Mouse (Mus musculus) liver, embryonic 11.5 days (tissue): ENCODE measurements around the gene Smim4. TPM values are rescaled to one million over a fixed set of nuclear protein-coding genes. Genes with fewer than 3 reads are reported as not detected.
A peak's percentile ranks its signal among the peaks of the same experiment; 100 is the strongest.

Source experiments
- ATAC-seq: fragments of 200-750 bp; cut with Nextera tagmentation; replicated peaks from 2 replicates; pipeline ENCODE4 v1.8.0; 2017; ENCODE audit warnings: moderate number of reproducible peaks, mild to moderate bottlenecking, moderate TSS enrichment, moderate library complexity; ENCODE audit not compliant: low FRiP score
- DNase-seq: peaks from one replicate; pipeline ENCODE4 v3.0.0-alpha.2; 2017; ENCODE audit warnings: low spot score
- H3K27ac ChIP-seq: fragments of 300-500 bp; sonication (generic); 2 replicates; pipeline ENCODE4 v1.5.1; 2014; ENCODE audit warnings: mild to moderate bottlenecking, low read depth, low read length, control low read depth
- H3K27me3 ChIP-seq: fragments of 300-500 bp; sonication (generic); replicated peaks from 2 replicates; pipeline ENCODE4 v1.6.1; 2014; ENCODE audit warnings: low read length, mixed read lengths; ENCODE audit not compliant: control insufficient read depth, insufficient read depth
- H3K36me3 ChIP-seq: fragments of 300-500 bp; sonication (generic); 2 replicates; pipeline ENCODE4 v1.6.1; 2014; ENCODE audit warnings: mild to moderate bottlenecking, low read length, moderate library complexity, mixed read lengths; ENCODE audit not compliant: control insufficient read depth, insufficient read depth
- H3K4me1 ChIP-seq: fragments of 300-500 bp; sonication (generic); replicated peaks from 2 replicates; pipeline ENCODE4 v1.6.1; 2014; ENCODE audit warnings: low read length, mixed read lengths; ENCODE audit not compliant: control insufficient read depth, insufficient read depth
- H3K4me2 ChIP-seq: fragments of 300-500 bp; sonication (generic); 2 replicates; pipeline ENCODE4 v1.6.1; 2014; ENCODE audit warnings: mild to moderate bottlenecking, control low read depth, moderate library complexity
- H3K4me3 ChIP-seq: fragments of 300-500 bp; sonication (generic); 2 replicates; pipeline ENCODE4 v1.5.1; 2014; ENCODE audit warnings: low read depth, low read length, control low read depth
- H3K9ac ChIP-seq: fragments of 300-500 bp; sonication (generic); 2 replicates; pipeline ENCODE4 v1.6.1; 2014; ENCODE audit warnings: low read depth, low read length, control low read depth
- H3K9me3 ChIP-seq: fragments of 300-500 bp; sonication (generic); 2 replicates; pipeline ENCODE4 v1.6.1; 2016; ENCODE audit warnings: low read length, inconsistent platforms, mixed read lengths; ENCODE audit not compliant: control insufficient read depth
- WGBS: fragments of 180-500 bp; shearing (Covaris S2); extraction: QIAGEN DNeasy Blood & Tissue Kit; methylation state at CpG from one replicate; pipeline ENCODE4 v1.1.7; 2014; 5-methylcytosine and 5-hydroxymethylcytosine counted together
- polyA plus RNA-seq: library from polyadenylated mRNA; unstranded; fragments of >200 nt; fragmentation: Nextera tagmentation; extraction: Ambion mirVana; gene quantifications from 2 replicates; pipeline ENCODE4 v1.2.1, GENCODE M21; 2014

Smim4 gene
- polyA plus RNA-seq, 1 experiment from 2014 or later = 107 TPM

GRCm38 (mm10) chr14:31078597-31079208 lies 50.1 kb downstream of the Smim4 start:
- WGBS = 82% methylated on average over 3 of the region's 3 CpGs
- DNase-seq = no peak
- Histone ChIP-seq H3K27me3 (no peaks in the 10 kb centered on the region), H3K36me3 (peaks cover 35% of the 10 kb centered on the region), H3K4me1 (0 out of 2 replicates have a peak, but pooled peaks cover 2% of the 10 kb centered on the region), H3K4me3 (no peak overlapping the region), H3K9ac (no peak overlapping the region), H3K4me2 (no peak overlapping the region), H3K27ac (peak overlapping the region; percentile 44), H3K9me3 (no peaks in the 10 kb centered on the region)
- no peak for ATAC-seq

- 97% methylated on average over 4 of the region's 4 CpGs for WGBS
- no peak overlapping the region for H3K4me3 ChIP-seq
- H3K36me3 ChIP-seq = peaks cover 29% of the 10 kb centered on the region
- DNase-seq (no peak), ATAC-seq (no peak)
- no peak overlapping the region for H3K4me2 ChIP-seq
- no peak overlapping the region for H3K9ac ChIP-seq
- no peak overlapping the region for H3K27ac ChIP-seq
- no peaks in the 10 kb centered on the region for H3K27me3 ChIP-seq
- no peaks in the 10 kb centered on the region for H3K9me3 ChIP-seq
- H3K4me1 ChIP-seq = no peaks in the 10 kb centered on the region
Measured at GRCm38 (mm10) chr14:31069086-31069733, 59.5 kb downstream of the Smim4 start.

- Histone ChIP-seq H3K9me3 (no peaks in the 10 kb centered on the region), H3K4me3 (no peak overlapping the region), H3K27ac (no peak overlapping the region), H3K9ac (no peak overlapping the region), H3K4me2 (no peak overlapping the region), H3K27me3 (no peaks in the 10 kb centered on the region), H3K4me1 (no peaks in the 10 kb centered on the region), H3K36me3 (peaks cover 19% of the 10 kb centered on the region)
- DNase-seq (no peak), ATAC-seq (no peak)
- WGBS = 68% methylated on average over 1 of the region's 1 CpGs
Measured at GRCm38 (mm10) chr14:31062277-31062676, 66.5 kb downstream of the Smim4 start.

GRCm38 (mm10) chr14:31045817-31046216 lies 82.9 kb downstream of the Smim4 start:
- no peaks in the 10 kb centered on the region for H3K27me3 ChIP-seq
- DNase-seq (no peak), ATAC-seq (peak; percentile 99)
- H3K36me3 ChIP-seq = peaks cover 23% of the 10 kb centered on the region
- no peak overlapping the region for H3K4me3 ChIP-seq
- no peaks in the 10 kb centered on the region for H3K9me3 ChIP-seq
- H3K9ac ChIP-seq = no peak overlapping the region
- no peak overlapping the region for H3K27ac ChIP-seq
- 60% methylated on average over 1 of the region's 1 CpGs for WGBS
- peaks cover 12% of the 10 kb centered on the region for H3K4me1 ChIP-seq
- no peak overlapping the region; the same call in 1 of the 2 replicates for H3K4me2 ChIP-seq

GRCm38 (mm10) chr14:31045296-31045695 lies 83.5 kb downstream of the Smim4 start:
- Histone ChIP-seq H3K27ac (peak overlapping the region; percentile 90), H3K36me3 (peaks cover 23% of the 10 kb centered on the region)
- ATAC-seq = 0 out of 2 replicates have a peak, but pooled peaks have one; percentile 37

More at GRCm38 (mm10) chr14:31045296-31045695, 83.5 kb downstream of the Smim4 start:
- Histone ChIP-seq H3K4me3 (no peak overlapping the region), H3K4me2 (peak overlapping the region; percentile 30; the same call in 1 of the 2 replicates), H3K4me1 (peaks cover 12% of the 10 kb centered on the region), H3K27me3 (no peaks in the 10 kb centered on the region), H3K9me3 (no peaks in the 10 kb centered on the region), H3K9ac (no peak overlapping the region)
- WGBS = 75% methylated on average over 5 of the region's 5 CpGs
- DNase-seq = no peak

Other genes starting within 250 kb of the Smim4 start
- gene Mustn1, start 249.8 kb downstream of the Smim4 start, polyA plus RNA-seq = 0.25 and 0.45 TPM in 2 replicates
- 3.4 and 4.4 TPM in 2 replicates for gene Itih4, start 242.5 kb downstream of the Smim4 start, polyA plus RNA-seq
- gene Itih3, start 205.2 kb downstream of the Smim4 start, polyA plus RNA-seq = 57.8 and 64.8 TPM in 2 replicates
- 16.3 and 17.4 TPM in 2 replicates for gene Itih1, start 185.7 kb downstream of the Smim4 start, polyA plus RNA-seq
- 13.2 and 14.3 TPM in 2 replicates for gene Nek4, start 177.6 kb downstream of the Smim4 start, polyA plus RNA-seq
- 33.7 and 41.6 TPM in 2 replicates for gene Glt8d1, start 127.6 kb downstream of the Smim4 start, polyA plus RNA-seq
- 309 and 326 TPM in 2 replicates for gene Spcs1, start 127.3 kb downstream of the Smim4 start, polyA plus RNA-seq
- 72.8 and 73.0 TPM in 2 replicates for gene Pbrm1, start 109.8 kb downstream of the Smim4 start, polyA plus RNA-seq
- 265 and 268 TPM in 2 replicates for gene Gnl3, start 109.8 kb downstream of the Smim4 start, polyA plus RNA-seq
- gene Nt5dc2, start 2.1 kb upstream of the Smim4 start, polyA plus RNA-seq = 401 and 406 TPM in 2 replicates
- 25.3 and 39.9 TPM in 2 replicates for gene Stab1, start 39.7 kb upstream of the Smim4 start, polyA plus RNA-seq
- gene Tnnc1, start 79.4 kb upstream of the Smim4 start, polyA plus RNA-seq = 17.6 and 39.0 TPM in 2 replicates
- gene Nisch, start 88.0 kb upstream of the Smim4 start, polyA plus RNA-seq = 228 and 245 TPM in 2 replicates
- 0.10 TPM in 1 of 2 replicates, not detected in the other for gene Sema3g, start 88.9 kb upstream of the Smim4 start, polyA plus RNA-seq
- 14.9 and 15.0 TPM in 2 replicates for gene Phf7, start 122.4 kb upstream of the Smim4 start, polyA plus RNA-seq
- gene Bap1, start 122.5 kb upstream of the Smim4 start, polyA plus RNA-seq = 77.2 and 84.4 TPM in 2 replicates
- 1.7 and 1.9 TPM in 2 replicates for gene Dnah1, start 194.9 kb upstream of the Smim4 start, polyA plus RNA-seq
- 34.4 and 39.0 TPM in 2 replicates for gene Capn7, start 207.7 kb upstream of the Smim4 start, polyA plus RNA-seq